Mouse (Mus musculus): ENCODE results near the gene Wwox.
A peak's percentile ranks its signal among the peaks of the same experiment; 100 is the strongest.

Gene Wwox

DNA sequence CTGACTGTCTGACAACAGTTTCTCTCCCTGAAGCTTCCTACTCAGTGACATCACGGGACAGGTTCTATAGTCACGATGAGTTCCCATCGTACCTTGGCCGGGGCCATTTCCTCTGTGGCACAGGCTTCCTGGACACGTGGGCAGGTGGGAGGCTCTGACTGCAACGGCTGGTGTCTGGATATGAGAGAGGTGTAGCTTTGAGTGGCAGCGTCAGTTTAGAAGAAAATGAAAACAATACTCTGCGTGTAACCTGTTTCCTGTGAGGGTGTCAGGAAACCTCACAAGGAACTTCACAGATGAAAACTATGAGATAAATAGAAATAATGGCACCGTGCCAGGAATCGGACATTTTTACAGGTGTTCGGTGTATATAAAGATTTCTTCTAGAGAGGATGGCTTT is 750.4 kb downstream of the Wwox start:
- DNase-seq = no peak

DNA sequence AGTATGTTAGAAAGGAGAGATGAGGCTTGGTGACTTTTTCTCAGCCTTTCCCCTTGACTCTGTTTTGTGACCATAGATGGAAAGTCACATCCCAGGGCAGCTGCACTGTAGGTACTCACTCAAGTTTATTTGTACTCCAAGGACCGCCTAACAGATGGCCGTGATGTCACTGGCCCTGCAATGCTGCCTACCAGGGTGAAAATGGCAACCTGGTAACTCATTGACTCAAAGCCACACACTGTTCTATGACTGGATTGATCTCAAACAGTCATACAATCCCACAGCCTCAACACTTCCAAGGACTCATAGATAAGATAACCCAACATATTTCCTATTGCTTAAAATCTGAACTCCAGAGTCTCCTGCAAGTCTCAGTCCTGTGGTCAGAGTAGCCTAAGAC is 754.3 kb downstream of the Wwox start:
- no peak for DNase-seq

DNA sequence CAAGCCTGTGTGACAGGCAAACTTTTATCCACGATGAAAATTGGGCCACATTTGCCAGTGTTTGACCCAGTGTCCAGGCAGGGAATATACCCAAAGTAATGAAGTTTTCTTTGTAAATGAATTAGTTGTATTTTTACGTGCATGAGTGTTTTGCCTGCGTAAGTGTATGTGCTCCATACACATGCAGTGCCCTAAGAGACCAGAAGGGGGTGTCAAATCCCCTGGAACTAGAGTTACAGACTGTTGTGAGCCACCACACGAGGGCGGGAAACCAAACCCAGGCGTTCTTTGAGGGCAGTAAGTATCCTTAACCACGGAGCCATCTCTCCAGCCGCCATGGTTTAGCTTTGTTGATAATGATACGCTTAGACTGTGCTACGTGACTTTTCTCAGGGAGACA is 755.9 kb downstream of the Wwox start:
- DNase-seq = no peak

DNA sequence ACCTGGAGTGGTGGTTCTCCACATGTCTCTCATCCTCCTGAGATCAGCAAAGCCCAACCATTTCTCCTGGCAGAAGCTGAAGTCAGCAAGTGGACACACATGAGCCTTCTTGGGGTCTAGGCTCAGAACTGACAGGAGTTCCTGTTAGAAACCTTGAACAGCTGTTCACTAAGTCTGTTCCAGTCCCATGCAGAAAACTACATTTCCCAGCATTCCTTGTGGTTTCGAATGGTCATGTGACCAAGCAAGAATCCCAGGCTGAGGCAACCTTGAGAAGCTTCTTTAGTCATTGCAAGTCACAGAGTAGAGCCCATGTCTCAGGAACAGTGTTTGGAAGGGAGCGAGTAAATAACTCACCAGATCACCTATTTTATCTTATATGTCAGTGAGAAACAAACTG is 757.4 kb downstream of the Wwox start:
- peak; percentile 71 for DNase-seq

DNA sequence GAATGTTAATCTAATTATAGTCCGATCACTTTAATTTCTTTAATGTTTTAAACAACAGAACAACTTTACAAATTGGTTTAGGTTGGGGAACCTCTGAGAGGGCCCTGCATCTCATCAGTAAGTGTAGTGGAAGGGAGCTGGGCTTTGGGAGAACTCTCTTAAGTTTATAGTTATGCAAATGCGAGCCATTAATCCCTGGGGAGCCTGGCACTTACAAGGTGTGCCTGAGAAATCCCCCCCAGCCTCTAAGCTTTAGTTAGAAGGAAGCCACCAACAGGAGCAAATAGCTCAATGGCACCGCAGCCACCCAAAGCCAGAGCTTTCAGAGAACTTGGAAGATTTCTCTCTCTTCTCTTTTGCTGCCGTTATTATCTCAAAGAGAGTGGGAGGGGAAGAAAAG is 759.7 kb downstream of the Wwox start:
- DNase-seq = no peak

DNA sequence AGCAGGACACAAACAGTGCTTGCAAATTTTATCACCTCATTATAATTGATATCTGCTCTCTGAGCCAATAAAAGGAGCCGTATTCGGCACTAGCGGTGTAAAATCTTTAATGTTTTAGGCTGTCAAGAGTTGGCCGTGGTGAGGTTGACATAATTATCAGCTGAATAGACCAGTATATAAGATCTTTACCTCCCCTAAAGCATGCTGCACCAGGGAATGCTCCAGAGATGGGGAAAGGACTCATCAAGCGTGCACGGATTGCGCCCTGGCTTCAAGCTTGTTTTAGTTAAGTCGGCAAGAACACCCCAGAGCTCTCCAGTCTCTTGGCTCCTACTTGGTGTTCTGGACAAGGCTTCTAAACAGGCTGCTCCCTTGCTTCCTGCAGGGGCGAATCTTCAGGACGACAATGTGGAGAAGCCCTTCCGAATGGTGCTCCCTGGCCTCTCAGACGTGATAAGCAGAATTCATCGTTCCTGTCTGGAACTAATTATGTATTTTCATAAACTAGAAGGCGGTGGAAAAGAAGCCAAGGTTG is 760.2 kb downstream of the Wwox start:
- DNase-seq = no peak

- DNase-seq = no peak
Measured at GRCm38 (mm10) chr8:115201726-115202125, 762.3 kb downstream of the Wwox start.

- no peak for DNase-seq
Measured at GRCm38 (mm10) chr8:115207480-115207879, 768.0 kb downstream of the Wwox start.

GRCm38 (mm10) chr8:115208415-115209192 is 769.1 kb downstream of the Wwox start:
- DNase-seq = peak; percentile 53

DNA sequence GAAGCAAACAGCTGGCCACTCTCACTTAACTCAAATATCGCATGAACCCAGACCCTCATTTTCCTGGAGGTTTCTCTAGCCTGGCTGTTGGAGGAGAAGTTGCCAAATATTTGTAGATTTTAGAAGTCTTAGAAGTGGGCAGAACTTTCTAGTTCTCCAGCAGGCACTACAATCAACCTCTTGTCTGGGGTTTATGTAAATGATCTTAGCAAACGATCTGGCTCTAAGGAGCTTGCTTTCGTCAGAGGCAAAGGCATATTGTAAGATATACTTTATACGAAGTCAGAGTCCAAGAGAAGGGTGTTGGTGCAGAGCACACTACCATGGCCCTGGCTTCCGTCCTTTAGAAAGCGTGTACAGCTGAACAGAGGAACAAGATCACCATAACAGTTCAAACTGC is 770.6 kb downstream of the Wwox start:
- no peak for DNase-seq

- no peak for DNase-seq
Measured at GRCm38 (mm10) chr8:115213126-115213525, 773.7 kb downstream of the Wwox start.

- DNase-seq = peak; percentile 44
Measured at GRCm38 (mm10) chr8:115214870-115215269, 775.4 kb downstream of the Wwox start.

GRCm38 (mm10) chr8:115216801-115217200 is 777.3 kb downstream of the Wwox start:
- DNase-seq = no peak

DNA sequence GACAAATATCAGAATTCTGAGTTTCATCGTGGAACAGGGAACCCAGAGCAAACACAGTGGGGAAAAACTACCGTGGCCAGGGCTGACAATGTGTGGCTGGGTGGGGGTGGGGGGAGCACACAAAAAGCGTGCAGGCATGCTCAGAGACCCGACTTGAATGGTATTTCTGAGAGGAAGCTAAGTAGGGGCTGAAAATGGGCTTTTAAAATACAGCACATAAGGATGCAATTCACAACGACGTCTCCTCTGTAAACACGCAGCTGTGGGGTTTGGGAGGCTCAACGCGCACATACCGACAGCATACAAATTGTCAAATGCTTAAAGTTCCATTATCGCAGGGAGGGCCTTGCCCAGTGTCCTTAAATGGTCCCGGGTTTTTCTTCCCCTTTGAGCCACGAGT is 783.1 kb downstream of the Wwox start:
- DNase-seq = no peak

DNA sequence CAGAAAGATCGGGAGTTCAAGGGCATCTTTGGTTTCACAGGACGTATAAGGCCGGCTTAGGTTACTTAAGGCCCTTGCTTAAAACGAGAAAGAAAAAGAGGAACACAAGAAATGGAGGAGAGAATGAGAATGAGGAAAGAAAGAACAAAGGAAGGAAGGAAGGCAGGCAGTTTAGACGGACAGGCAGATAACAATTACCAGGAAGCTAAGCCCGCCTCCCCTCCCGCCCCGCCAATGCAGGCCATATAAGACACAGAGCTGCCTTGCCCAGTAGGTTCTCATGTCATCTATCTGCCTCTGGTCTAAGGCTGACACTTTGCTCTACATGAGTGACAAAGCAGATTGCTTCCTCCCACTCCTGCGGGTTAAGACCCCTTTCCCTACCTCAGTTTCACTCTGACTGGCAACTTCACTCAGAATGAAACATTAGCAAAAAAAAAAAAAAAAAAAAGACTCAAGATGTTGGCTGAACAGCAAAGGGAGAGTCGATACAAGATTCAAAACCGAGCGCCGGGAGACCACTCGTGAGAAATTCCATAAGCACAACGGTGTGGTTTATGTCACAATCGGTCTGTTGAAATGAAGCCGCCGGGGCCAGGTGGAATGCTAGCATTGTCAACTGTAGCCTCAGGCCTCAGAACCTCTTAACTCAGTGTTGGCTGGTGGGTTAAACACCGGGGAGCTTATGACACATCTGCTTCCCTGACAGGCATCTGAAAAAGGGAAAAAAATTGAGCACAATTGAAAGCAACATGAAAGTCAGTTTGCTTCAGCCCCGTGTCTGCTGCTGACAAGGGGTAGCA is 787.5 kb downstream of the Wwox start:
- DNase-seq = no peak

DNA sequence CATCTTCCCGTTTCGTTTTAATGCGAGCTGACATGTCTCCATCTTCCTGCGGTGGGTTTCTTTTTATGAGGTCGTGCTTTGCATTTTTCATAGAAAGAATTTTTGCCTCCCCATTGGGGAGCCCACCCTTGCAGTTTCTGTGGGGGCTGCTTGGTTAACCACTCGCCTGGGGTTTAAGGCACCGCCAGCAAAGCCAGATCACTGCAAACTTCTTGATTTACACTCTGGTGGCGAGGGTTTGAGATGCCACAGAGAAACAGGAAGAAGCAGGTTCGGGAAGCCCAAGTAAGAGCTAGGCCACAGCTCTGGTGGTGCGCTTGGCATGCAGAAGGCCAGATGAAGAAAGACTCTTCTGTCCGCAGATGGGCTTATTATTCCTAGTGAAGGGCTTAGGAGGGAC is 789.4 kb downstream of the Wwox start:
- no peak for DNase-seq

GRCm38 (mm10) chr8:115234068-115234467 is 794.6 kb downstream of the Wwox start:
- DNase-seq = no peak

DNA sequence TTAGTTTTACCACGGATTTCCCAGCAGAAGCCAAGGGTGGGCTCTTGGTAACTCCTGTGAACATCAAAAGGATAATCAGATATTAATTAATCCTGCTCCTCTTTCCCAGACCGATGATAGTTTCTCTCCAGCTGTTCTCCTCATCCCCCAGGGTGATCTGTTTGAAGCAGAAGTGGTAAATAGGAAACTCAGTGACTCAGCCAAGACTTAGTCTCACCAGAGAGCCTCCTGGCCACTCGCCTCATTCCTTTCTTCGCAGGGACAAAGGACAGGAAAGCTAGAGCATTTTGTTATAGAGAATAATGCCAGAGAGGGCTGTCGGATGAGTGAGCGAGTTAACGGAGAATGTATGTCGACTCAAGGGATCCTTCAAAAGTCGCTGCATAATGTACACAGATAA is 798.1 kb downstream of the Wwox start:
- no peak for DNase-seq

- no peak for DNase-seq
Measured at GRCm38 (mm10) chr8:115243465-115244027, 804.1 kb downstream of the Wwox start.

DNA sequence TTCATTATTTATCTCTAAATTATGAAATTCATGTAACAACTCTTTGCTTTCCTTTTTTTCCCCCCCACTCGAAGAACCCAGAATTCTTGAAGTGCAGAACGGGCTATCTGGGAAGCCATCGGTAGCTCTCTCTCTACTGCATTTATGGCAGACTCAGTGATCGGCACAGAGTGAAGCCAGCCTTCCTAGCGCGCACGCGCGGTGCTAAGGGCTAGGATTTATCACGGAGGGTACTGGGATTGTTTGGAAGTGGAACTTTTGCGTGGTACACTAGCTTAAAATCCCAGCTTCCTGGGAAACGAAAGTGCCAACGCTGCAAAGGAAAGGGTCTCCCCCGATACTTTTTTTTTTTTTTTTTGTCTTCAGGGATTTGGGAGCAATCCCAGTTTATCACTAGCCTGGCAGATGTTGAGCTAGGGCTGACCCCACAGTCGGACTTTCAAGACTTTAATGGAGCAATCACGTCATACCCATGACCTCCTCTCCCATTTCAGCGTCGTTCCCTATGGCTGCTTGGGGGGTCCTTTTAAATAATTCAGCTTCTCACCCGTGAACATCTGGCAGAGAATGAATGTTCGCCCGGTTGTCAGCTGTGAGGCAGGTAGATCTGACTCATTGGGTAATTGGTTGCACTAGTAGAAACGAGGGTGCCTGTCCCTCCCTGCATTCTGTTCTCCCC is 810.4 kb downstream of the Wwox start:
- peak; percentile 47 for DNase-seq

- DNase-seq = no peak
Measured at GRCm38 (mm10) chr8:115255550-115255949, 816.1 kb downstream of the Wwox start.

DNA sequence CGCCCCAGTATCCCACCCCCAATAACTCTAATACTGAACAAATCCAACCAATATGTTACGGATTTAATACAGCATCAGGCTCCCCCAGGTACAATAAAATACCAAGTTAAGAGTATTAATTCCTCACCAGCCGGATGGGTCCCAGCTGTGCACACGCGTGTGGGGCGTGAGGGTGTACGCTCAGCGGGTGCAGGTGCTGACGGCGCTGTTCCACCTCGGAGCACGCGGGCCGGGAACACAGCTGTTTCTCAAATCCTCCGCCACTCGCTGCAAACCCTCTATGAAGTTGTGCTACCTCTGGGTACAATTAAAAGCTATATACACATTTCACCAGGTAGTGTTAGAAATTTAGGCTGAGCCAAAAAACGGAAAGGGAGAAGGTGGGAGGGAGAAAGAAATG is 818.0 kb downstream of the Wwox start:
- no peak for DNase-seq

- peak; percentile 30 for DNase-seq
Measured at GRCm38 (mm10) chr8:115259806-115260205, 820.4 kb downstream of the Wwox start.
